Mouse (Mus musculus) cerebellum, adult (tissue): ENCODE measurements at regions not wholly inside any gene's neighbourhood (a gene's known extent, or its start where the extent isn't known, plus 50 kb on each side); places are given as distances from the start of the nearest gene placed in this dataset.

Experiments
- ATAC-seq: cut with Nextera tagmentation; 2 replicates; pipeline ENCODE4 v1.9.2; 2017; ENCODE audit warnings: mild to moderate bottlenecking, moderate library complexity, mixed read lengths; ENCODE audit not compliant: insufficient number of reproducible peaks, low FRiP score, low TSS enrichment

- no peak for ATAC-seq
Measured at GRCm38 (mm10) chr6:31058961-31059360, 100.1 kb upstream of the Klf14 start.

- ATAC-seq, result no peak
Measured at GRCm38 (mm10) chr6:31061813-31062212, 102.9 kb upstream of the Klf14 start.

DNA sequence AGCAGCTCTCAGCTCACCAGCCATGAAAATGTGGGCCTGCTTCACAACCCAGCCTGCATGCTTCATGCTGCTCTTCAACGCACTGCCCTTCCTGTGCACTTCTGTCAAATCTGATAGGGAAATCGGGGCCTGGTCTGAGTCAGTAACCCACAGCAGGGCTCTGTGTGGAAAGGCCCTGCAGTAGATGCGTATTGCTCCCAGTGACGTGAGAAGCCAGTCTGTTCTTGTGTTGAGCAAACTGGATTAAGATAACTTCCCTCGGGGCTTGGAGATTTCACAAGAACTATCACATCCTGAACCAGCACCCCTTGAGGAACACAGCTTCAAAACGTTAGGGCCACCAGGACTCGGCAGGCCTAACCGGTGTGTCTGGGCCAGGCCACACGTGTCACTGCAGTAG is 106.5 kb upstream of the Klf14 start:
- ATAC-seq, result no peak

DNA sequence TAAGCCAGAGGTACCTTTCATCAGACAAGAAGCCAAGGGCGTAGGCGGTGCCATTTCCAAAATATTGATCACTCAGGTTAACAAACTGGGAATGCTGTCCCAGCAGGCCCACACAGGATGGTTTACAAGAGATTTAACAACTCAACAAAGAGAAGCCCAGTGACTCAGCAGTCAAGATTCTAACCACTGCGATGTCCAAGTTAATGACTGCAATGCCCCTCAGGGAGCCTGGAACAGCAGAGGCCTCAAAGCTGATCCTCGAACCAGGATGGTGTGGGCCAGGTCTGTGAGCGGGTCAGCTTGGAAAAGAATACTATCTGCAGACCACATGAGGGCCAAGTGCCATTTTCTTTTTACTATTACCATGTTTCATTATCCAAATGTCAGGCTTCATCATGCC is 108.0 kb upstream of the Klf14 start:
- no peak for ATAC-seq

DNA sequence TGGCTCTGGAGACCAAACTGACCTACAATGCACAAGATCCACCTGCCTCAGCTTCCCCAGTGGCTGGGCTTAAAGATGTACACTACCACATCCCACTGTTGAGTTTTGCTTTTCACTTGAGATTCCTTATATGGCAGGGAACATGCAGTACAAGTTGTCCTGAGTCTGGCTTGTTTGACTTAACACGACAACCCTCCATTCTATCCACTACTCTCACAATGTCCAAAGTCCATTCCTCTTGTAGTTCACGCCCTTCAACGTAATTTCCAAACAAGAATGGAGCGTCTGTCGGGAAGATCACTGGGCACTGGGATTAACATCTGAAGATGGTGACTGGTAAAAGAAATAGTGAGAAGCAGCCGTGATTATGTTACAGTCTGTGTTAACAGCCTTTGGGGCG is 108.6 kb upstream of the Klf14 start:
- ATAC-seq, result no peak

DNA sequence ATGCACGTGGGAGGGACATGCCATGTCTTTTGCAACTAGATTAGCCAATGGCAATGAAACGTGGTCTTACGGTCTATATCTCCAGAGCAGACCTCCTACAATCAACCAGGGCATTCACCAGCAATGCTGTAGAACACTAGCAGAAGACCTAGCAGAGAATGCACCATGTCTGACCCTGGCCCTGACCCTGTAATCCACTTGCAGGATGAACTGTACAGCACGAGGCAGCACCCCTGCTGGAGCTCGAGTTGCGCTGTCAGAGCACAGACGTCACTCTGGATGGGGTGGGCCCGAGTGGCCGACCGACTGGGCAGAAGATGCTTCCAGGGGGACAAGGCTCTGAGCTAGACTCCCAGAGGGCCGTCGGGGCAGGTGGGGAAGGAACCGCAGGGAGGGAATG is 110.4 kb upstream of the Klf14 start:
- ATAC-seq, result no peak

GRCm38 (mm10) chr6:31070537-31070936 is 111.7 kb upstream of the Klf14 start:
- ATAC-seq, result no peak

- no peak for ATAC-seq
Measured at GRCm38 (mm10) chr6:31070966-31071365, 112.1 kb upstream of the Klf14 start.

DNA sequence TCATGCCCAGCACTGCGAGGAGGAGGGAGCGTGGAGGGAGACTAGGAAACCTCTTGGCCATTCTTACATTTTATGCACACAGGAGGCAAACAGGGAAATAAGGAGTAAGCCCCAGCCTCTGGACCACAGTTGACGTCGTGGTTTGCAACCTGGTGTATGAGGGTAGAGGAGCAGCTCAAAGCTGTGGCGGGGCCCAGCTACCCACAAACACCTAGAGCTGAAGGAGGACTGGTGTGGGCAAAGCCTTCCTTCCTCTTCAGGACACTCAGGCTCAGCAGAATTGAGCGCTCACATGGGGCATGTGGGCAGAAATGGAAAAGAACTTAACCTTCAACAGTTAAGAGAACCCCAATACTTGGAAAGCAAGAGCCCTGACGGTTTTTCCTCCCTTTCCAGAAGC is 113.2 kb upstream of the Klf14 start:
- ATAC-seq, result no peak

DNA sequence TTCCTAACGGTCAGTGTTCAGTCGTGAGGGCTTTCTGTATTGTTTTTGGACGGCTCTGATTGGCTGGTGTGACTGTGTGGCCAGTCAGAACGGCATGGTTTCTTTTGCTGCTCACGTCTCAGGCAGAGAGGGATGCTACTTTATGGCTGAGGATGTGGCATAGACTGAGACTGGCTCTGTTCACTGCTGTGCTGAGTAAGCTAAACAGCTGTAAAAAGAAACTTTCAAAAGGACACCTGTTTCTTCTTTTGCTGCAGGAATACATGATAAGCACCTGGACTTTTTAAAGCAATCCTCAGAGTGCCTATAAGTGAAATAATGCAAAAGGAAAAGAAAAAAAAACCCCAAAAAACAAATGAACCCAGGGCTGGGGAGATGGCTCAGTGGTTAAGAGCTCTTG is 113.7 kb upstream of the Klf14 start:
- no peak for ATAC-seq

DNA sequence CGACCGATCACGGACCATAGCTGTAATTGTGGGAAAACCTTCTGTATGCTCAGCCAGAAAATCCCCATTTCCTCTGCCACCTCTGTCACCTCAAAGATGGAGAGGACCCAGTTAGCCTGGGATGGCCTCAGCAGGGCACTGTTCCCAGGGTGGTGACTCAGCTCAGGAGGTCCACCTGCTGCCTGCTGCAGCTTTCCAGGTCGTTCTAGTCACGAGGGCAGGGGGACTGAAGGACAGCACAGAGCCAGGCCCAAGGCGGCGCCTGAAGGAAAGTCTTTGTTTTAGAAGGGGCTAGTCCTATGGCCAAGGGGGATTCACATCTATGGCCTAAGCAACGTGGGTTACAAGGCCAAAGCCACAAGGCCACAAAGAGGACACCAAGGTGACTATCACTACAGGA is 114.5 kb upstream of the Klf14 start:
- ATAC-seq, result no peak

DNA sequence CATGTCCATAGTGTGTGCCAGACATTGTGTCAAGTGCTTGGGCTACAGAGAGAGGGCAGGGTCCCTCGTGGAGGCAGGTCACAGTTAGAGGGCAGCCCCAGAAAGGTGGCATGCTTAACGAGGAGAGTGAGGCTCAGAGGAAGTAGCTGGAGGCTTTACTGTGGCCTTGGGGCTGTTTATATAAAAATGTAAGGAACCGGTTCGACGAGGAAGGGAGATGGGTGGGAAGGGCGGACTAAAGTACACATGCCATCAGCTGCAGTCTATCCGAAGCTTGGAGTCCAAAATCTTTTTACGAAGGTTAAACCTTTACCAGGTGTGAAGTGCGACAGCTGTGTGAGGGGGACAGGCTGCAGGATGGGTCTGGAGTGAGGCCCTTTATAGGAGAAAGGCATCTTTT is 115.5 kb upstream of the Klf14 start:
- ATAC-seq, result no peak

DNA sequence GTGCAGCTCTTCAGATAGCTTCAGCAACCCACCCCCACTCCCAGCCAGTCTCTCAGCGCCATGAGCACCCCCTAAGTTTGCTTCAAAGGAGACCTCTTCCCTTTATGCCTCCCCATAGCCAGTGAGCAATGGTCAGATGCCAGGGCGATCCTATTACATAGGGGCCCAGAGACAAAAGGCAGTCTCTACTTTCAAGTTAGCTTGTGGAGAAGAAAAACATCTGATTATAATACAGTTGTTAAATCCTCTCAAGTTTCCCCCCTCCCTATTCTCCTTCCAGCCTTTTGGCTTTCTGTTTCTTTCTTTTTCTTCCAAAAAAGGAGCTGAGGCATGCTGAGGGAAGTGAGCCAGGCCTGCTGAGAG is 116.3 kb upstream of the Klf14 start:
- no peak for ATAC-seq

GRCm38 (mm10) chr6:31075572-31076477 is 116.9 kb upstream of the Klf14 start:
- peak; percentile 54 for ATAC-seq

- ATAC-seq, result no peak
Measured at GRCm38 (mm10) chr6:31076478-31076834, 117.6 kb upstream of the Klf14 start.

DNA sequence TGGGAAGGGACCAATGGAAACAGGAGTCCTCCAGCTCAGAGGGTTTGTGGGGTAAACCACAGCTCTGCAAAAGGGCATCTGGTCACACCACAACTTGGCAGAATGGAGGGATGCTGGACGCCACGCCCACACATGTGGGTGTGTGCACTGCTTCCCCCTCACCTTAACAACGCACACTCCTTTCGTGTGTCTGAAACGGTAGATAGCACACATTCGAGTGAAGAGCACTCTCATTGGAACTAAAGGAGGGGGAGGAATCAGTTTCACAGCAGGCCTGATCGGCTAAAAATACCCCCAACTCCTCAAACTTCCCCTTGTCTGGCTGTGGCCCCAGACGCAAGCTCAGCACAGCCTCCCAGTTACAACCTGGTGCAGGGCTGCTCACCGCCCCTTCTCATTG is 118.3 kb upstream of the Klf14 start:
- ATAC-seq, result no peak

DNA sequence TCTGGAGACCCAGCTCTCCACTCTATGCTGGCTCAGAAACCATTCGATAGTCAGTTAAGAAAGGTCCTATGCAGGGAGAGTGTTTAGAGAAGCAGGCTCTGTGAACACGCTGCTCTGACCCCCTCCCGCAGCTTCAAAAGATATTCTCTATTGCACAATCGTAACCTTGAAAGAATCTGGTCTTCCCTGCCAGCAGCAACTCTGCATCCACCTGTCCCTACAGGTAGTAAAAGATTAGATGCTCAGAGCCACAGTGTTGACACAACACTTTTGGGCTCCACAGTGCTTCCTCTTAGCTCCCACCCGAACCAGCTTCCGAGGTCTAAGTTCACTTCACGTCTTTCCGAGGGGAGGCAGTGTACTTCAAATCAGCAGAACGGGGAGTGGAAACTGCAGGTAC is 118.9 kb upstream of the Klf14 start:
- no peak for ATAC-seq

GRCm38 (mm10) chr6:31078413-31078812 is 119.5 kb upstream of the Klf14 start:
- no peak for ATAC-seq

DNA sequence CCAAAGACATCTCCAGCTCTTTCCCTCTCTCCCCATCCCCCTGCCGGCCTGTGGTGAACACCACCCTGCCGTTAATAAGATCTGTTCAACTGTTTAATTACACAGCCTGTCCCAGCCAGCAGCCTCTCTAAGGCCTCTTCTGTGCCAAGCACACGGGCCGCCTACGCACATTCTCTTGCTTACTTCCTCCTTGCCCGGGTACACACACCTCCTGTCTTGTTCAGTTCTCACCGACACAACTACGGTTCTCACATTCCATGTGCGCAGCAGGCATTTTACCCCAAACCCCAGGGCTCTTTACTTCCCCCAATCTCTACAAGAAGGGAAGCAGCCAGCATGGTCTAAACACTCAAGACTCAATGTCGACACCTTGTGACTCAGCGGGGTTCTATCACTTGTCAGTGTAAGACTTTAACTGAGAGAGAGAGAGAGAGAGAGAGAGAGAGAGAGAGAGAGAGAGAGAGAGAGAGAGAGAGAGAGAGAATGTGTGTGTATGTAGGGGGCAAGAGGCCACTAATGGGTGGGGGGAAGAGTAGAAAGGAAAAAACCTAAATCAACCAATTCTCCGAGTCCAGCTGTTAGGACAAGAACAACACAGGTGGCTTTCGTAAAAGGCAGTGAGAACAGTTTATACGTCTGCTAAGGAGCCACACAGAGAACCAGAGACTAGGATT is 120.8 kb upstream of the Klf14 start:
- peak; percentile 50 for ATAC-seq

GRCm38 (mm10) chr6:31080279-31080678 is 121.4 kb upstream of the Klf14 start:
- ATAC-seq, result no peak

DNA sequence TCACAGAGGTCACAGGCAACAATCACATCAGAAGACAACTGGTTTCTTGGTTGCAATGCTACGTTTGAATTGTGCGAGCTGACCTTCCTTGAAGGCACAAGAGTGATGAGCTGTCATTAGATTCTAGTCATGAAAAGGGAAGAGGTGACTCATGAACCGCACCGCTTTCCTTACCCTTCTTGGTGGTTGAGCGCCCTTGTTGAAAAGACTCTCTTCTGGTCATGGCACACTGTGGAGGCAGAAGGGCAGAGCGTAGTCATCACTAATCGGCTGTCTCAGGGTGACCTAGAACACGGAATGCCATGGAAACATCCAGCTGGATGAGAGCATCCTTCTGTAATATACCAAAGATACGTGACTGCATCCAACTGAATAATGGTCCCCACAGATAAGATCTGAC is 121.8 kb upstream of the Klf14 start:
- ATAC-seq, result no peak

- no peak for ATAC-seq
Measured at GRCm38 (mm10) chr6:31081238-31081637, 122.4 kb upstream of the Klf14 start.
